Mouse (Mus musculus) liver, embryonic 14.5 days (tissue): ENCODE results near the gene Ccm2.

ENCODE experiments used
- CTCF ChIP-seq: IDR thresholded peaks from 2 replicates; pipeline ENCODE4 v1.5.1; 2016; ENCODE audit warnings: antibody characterized with exemption, low read depth, control low read depth
- EP300 ChIP-seq: IDR thresholded peaks from 2 replicates; pipeline ENCODE4 v1.6.1; 2016; ENCODE audit warnings: antibody characterized with exemption, low read depth

- TF ChIP-seq CTCF (no peak), EP300 (no peak)
Observed at GRCm38 (mm10) chr11:6508269-6508876, 38.3 kb upstream of the Ccm2 start.
